Mouse (Mus musculus): Measurements from ENCODE around the gene Spty2d1.

- TF ChIP-seq CTCF (IDR thresholded peaks at IDR 0.05; ENCODE audit: low read depth) (no peak), EP300 (IDR thresholded peaks at IDR 0.05; ENCODE audit: low read depth) (no peak)
Measured at GRCm38 (mm10) chr7:47019641-47020040, 11.4 kb upstream of the Spty2d1 start.
